Mouse (Mus musculus) CH12.LX (cell line): ENCODE measurements around the gene Chd9. TPM values are rescaled to one million over a fixed set of nuclear protein-coding genes. Genes with fewer than 3 reads are reported as not detected.

Experiments
- DNase-seq: peaks from one replicate; pipeline ENCODE4 v3.0.0-alpha.2; 2013; ENCODE audit errors: extremely low read depth
- H3K27ac ChIP-seq: 2 replicates; pipeline ENCODE4 v1.5.1; 2012; ENCODE audit warnings: low read depth, mild to moderate bottlenecking, control low read depth, moderate library complexity; ENCODE audit not compliant: insufficient read depth
- H3K27me3 ChIP-seq: replicated peaks from 2 replicates; pipeline ENCODE3; 2012; ENCODE audit warnings: inconsistent platforms
- H3K36me3 ChIP-seq, 2 experiments: replicated peaks in 1 of 2; 2 replicates each; pipeline versions ENCODE3 to v1.6.1; 2012; ENCODE audit warnings: inconsistent platforms in 1 of 2, low read length in 1 of 2, mild to moderate bottlenecking in 1 of 2, mixed read lengths in 1 of 2, moderate library complexity in 1 of 2; ENCODE audit not compliant: control insufficient read depth in 1 of 2, insufficient read depth in 1 of 2
- H3K4me1 ChIP-seq, 2 experiments: 2 replicates each; pipeline ENCODE4 v1.6.1; 2012; ENCODE audit warnings: inconsistent platforms in 1 of 2, moderate library complexity in 1 of 2; ENCODE audit not compliant: insufficient read depth in 2 of 2, control insufficient read depth in 1 of 2
- H3K4me2 ChIP-seq: 2 replicates; pipeline ENCODE4 v1.6.1; 2012; ENCODE audit warnings: low read depth, mild to moderate bottlenecking, control low read depth; ENCODE audit not compliant: poor library complexity, insufficient read depth, severe bottlenecking
- H3K4me3 ChIP-seq, 3 experiments: fragments of 150-350 bp in 1 of 3; sonication (generic) in 1 of 3; replicated peaks in 1 of 3; 2 replicates each; pipeline versions ENCODE3 to v1.5.1; 2011 to 2012; ENCODE audit warnings: low read depth in 2 of 3, low read length in 2 of 3, mild to moderate bottlenecking in 2 of 3, moderate library complexity in 2 of 3, control low read depth in 1 of 3, improper control_type of control experiment in 1 of 3, inconsistent platforms in 1 of 3, mixed read lengths in 1 of 3; ENCODE audit not compliant: poor library complexity in 1 of 3
- H3K79me2 ChIP-seq: replicated peaks from 2 replicates; pipeline ENCODE4 v1.6.1; 2012; ENCODE audit warnings: mild to moderate bottlenecking, moderate library complexity; ENCODE audit not compliant: control insufficient read depth, poor library complexity, insufficient read depth, severe bottlenecking; ENCODE audit errors: extremely low read depth
- H3K9ac ChIP-seq: 2 replicates; pipeline ENCODE4 v1.6.1; 2012; ENCODE audit warnings: low read depth, mild to moderate bottlenecking, control low read depth, moderate library complexity; ENCODE audit not compliant: insufficient read depth
- H3K9me3 ChIP-seq: replicated peaks from 2 replicates; pipeline ENCODE3; 2012; ENCODE audit warnings: low read length, inconsistent platforms, mixed read lengths
- BHLHE40 ChIP-seq: IDR thresholded peaks from 2 replicates; pipeline ENCODE4 v1.6.1; 2011; ENCODE audit warnings: mild to moderate bottlenecking, low read depth, low read length, improper control_type of control experiment
- CHD1 ChIP-seq: IDR thresholded peaks from 2 replicates; pipeline ENCODE4 v1.6.1; 2012; ENCODE audit warnings: low read depth, low read length, improper control_type of control experiment, inconsistent platforms
- CTCF ChIP-seq, 2 experiments: IDR thresholded peaks in 1 of 2; conservative IDR thresholded peaks in 1 of 2; 2 replicates each; pipeline ENCODE4 v1.5.1; 2011 to 2012; ENCODE audit warnings: low read depth in 2 of 2, low read length in 2 of 2, improper control_type of control experiment in 1 of 2, inconsistent platforms in 1 of 2, mild to moderate bottlenecking in 1 of 2, moderate library complexity in 1 of 2
- EP300 ChIP-seq: IDR thresholded peaks from 2 replicates; pipeline ENCODE4 v1.6.1; 2011; ENCODE audit warnings: low read length, improper control_type of control experiment
- HCFC1 ChIP-seq: IDR thresholded peaks from 2 replicates; pipeline ENCODE4 v1.6.1; 2012; ENCODE audit warnings: low read depth, mild to moderate bottlenecking, inconsistent platforms, low read length, improper control_type of control experiment
- JUN ChIP-seq: IDR thresholded peaks from 2 replicates; pipeline ENCODE4 v1.6.1; 2011; ENCODE audit warnings: low read depth, mild to moderate bottlenecking, low read length, improper control_type of control experiment, moderate library complexity; ENCODE audit not compliant: insufficient read depth
- JUND ChIP-seq: conservative IDR thresholded peaks from 2 replicates; pipeline ENCODE4 v1.6.1; 2011; ENCODE audit warnings: low read depth, low read length, improper control_type of control experiment
- KAT2A ChIP-seq: IDR thresholded peaks from 2 replicates; pipeline ENCODE4 v1.6.1; 2012; ENCODE audit warnings: low read length, improper control_type of control experiment, inconsistent platforms; ENCODE audit not compliant: insufficient replicate concordance
- MAFK ChIP-seq: IDR thresholded peaks from 2 replicates; pipeline ENCODE4 v1.6.1; 2011; ENCODE audit warnings: low read length, improper control_type of control experiment; ENCODE audit not compliant: insufficient replicate concordance
- MAX ChIP-seq: IDR thresholded peaks from 2 replicates; pipeline ENCODE4 v1.6.1; 2011; ENCODE audit warnings: low read length, improper control_type of control experiment
- MAZ ChIP-seq: IDR thresholded peaks from 2 replicates; pipeline ENCODE4 v1.6.1; 2012; ENCODE audit warnings: low read depth, mild to moderate bottlenecking, inconsistent platforms, low read length, improper control_type of control experiment, moderate library complexity
- MEF2A ChIP-seq: IDR thresholded peaks from 2 replicates; pipeline ENCODE4 v1.6.1; 2014; ENCODE audit warnings: low read depth, mild to moderate bottlenecking, inconsistent platforms, low read length, improper control_type of control experiment, borderline replicate concordance
- MXI1 ChIP-seq: IDR thresholded peaks from 2 replicates; pipeline ENCODE4 v1.6.1; 2011; ENCODE audit warnings: mild to moderate bottlenecking, low read depth, low read length, improper control_type of control experiment
- POLR2A ChIP-seq: IDR thresholded peaks from 2 replicates; pipeline ENCODE4 v1.6.1; 2011; ENCODE audit warnings: low read depth, mild to moderate bottlenecking, improper control_type of control experiment, low read length
- RCOR1 ChIP-seq: conservative IDR thresholded peaks from 2 replicates; pipeline ENCODE4 v1.6.1; 2012; ENCODE audit warnings: low read depth, mild to moderate bottlenecking, inconsistent platforms, low read length, improper control_type of control experiment
- SIN3A ChIP-seq: IDR thresholded peaks from 2 replicates; pipeline ENCODE4 v1.6.1; 2012; ENCODE audit warnings: low read length, improper control_type of control experiment, inconsistent platforms
- SMC3 ChIP-seq: IDR thresholded peaks from 2 replicates; pipeline ENCODE4 v1.6.1; 2011; ENCODE audit warnings: low read depth, low read length, improper control_type of control experiment
- TBP ChIP-seq: conservative IDR thresholded peaks from 2 replicates; pipeline ENCODE4 v1.6.1; 2011; ENCODE audit warnings: low read depth, low read length, improper control_type of control experiment
- UBTF ChIP-seq: IDR thresholded peaks from 2 replicates; pipeline ENCODE4 v1.6.1; 2012; ENCODE audit warnings: low read depth, mild to moderate bottlenecking, inconsistent platforms, low read length, improper control_type of control experiment, moderate library complexity
- USF1 ChIP-seq: IDR thresholded peaks from 2 replicates; pipeline ENCODE4 v1.6.1; 2014; ENCODE audit warnings: low read depth, mild to moderate bottlenecking, inconsistent platforms, low read length, improper control_type of control experiment
- ZKSCAN1 ChIP-seq: IDR thresholded peaks from 2 replicates; pipeline ENCODE4 v1.6.1; 2012; ENCODE audit warnings: low read depth, inconsistent platforms, low read length, improper control_type of control experiment, borderline replicate concordance
- ZMIZ1 ChIP-seq: IDR thresholded peaks from 2 replicates; pipeline ENCODE4 v1.6.1; 2012; ENCODE audit warnings: low read depth, mild to moderate bottlenecking, inconsistent platforms, low read length, improper control_type of control experiment
- ZNF384 ChIP-seq: IDR thresholded peaks from 2 replicates; pipeline ENCODE4 v1.6.1; 2012; ENCODE audit warnings: low read depth, low read length, improper control_type of control experiment, inconsistent platforms
- dilution Hi-C: fragments of 300-500 bp; cut with MboI; formaldehyde crosslinking; loops from 2 replicates; pipeline ENCODE4 v1.14.3; 2020; ENCODE audit warnings: low sequenced_read_pairs; ENCODE audit not compliant: extremely low pct_unique_long_range_greater_than_20kb, extremely low pct_ligation_motif_present
- in situ Hi-C: fragments of 300-500 bp; cut with MboI; formaldehyde crosslinking; loops from 3 replicates; pipeline ENCODE4 v1.14.3; 2019; ENCODE audit warnings: low sequenced_read_pairs, low pct_ligation_motif_present, low pct_unique_long_range_greater_than_20kb, mixed read lengths
- polyA plus RNA-seq: library from polyadenylated mRNA; unstranded; fragments of >175 nt; gene quantifications from 2 replicates; pipeline ENCODE4 v1.2.1, GENCODE M21; 2012; ENCODE audit warnings: low read depth; ENCODE audit not compliant: insufficient read length
- total RNA-seq, 2 experiments: library from RNA; depleted of rRNA; stranded (reverse); fragments of 300-350 nt in 1 of 2; fragments of >200 nt in 1 of 2; gene quantifications; 2 replicates each; pipeline ENCODE4 v1.2.3; 2012 to 2014

The Chd9 gene
- total and polyA plus RNA-seq, 3 experiments: 12.7 to 188 (median 15.1) TPM

- H3K4me1 ChIP-seq: peaks cover 0 to 14% of the 10 kb centered on the region in 2 experiments; a peak in 2 of 4 replicates
- in situ Hi-C loops (no loop called here), dilution Hi-C loops (no loop called here)
- H3K4me3 ChIP-seq: peak overlapping the region; percentile 54 to 88 (median 74)
- no peaks in the 10 kb centered on the region for H3K36me3 ChIP-seq
- peak overlapping the region; percentile 70 for H3K9ac ChIP-seq
- no peaks in the 10 kb centered on the region for H3K27me3 ChIP-seq
- no peaks in the 10 kb centered on the region for H3K9me3 ChIP-seq
- H3K27ac ChIP-seq: 0 out of 2 replicates have a peak overlapping the region, but pooled peaks have one; percentile 0
- H3K4me2 ChIP-seq: peak overlapping the region; percentile 81
- no peak for TF ChIP-seq MAX
- peak; percentile 40; the same call in 1 of the 2 replicates for TF ChIP-seq SIN3A
- TF ChIP-seq ZKSCAN1: no peak
- peak; percentile 34; the same call in 1 of the 2 replicates for TF ChIP-seq POLR2A
- no peak for TF ChIP-seq MEF2A
- no peak for TF ChIP-seq CHD1
- TF ChIP-seq JUND: no peak
- no peak for TF ChIP-seq RCOR1
- 0 out of 2 replicates have a peak, but pooled peaks have one; percentile 11 for TF ChIP-seq MXI1
- no peak for TF ChIP-seq ZNF384
- no peak for TF ChIP-seq KAT2A
- TF ChIP-seq MAFK: no peak
- TF ChIP-seq SMC3: 0 out of 2 replicates have a peak, but pooled peaks have one; percentile 2
- no peak for TF ChIP-seq USF1
- no peak for TF ChIP-seq TBP
- peak; percentile 73 for TF ChIP-seq BHLHE40
- no peak for TF ChIP-seq ZMIZ1
- TF ChIP-seq JUN: no peak
- peak; percentile 68; the same call in 1 of the 2 replicates for TF ChIP-seq UBTF
- no peak for TF ChIP-seq HCFC1
- no peak for TF ChIP-seq CTCF (conservative IDR thresholded peaks at IDR 0.05 in 1 of 2, IDR thresholded peaks at IDR 0.05 in 1 of 2; ENCODE audit: low read depth in 2 of 2, low read length in 2 of 2)
- TF ChIP-seq EP300: no peak
- no peak for TF ChIP-seq MAZ
- H3K79me2 ChIP-seq: peaks cover 10% of the 10 kb centered on the region; the same call in 1 of the 2 replicates
- DNase-seq: peak; percentile 33
Measured at GRCm38 (mm10) chr8:90908580-90909471, 80.7 kb downstream of the Chd9 start.
